Mouse (Mus musculus): ENCODE results near the gene Pepd.

DNA sequence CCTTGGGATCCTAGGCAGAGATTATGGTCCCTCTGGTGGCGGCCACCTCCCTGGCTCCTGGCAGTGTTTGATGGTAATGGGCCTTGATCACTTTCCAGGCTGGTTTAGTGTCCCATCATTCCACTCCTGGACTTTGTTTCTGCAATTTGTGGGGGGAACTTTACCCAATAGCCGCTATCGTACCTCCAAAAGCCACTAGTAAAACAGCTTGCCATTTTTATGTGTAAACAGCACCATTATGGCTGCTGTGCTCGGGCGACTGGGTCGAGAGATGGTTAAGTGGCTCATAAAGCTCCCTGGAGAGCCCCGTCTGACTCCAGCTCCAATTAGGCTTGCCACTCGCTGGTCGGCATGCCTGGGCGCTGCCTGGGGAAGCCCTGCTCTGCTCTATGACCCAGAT lies 59.6 kb downstream of the Pepd start:
- TF ChIP-seq CTCF (IDR thresholded peaks at IDR 0.05) = no peak
- TF ChIP-seq EP300 (IDR thresholded peaks at IDR 0.05) = no peak
